Mouse (Mus musculus) small intestine, adult 10 weeks (tissue): ENCODE measurements around the gene AY761184. TPM values are rescaled to one million over a fixed set of nuclear protein-coding genes. Genes with fewer than 3 reads are reported as not detected.

ENCODE experiments used
- polyA plus RNA-seq: library from polyadenylated mRNA; stranded (reverse); fragments of 350-450 nt; fragmentation: Illumina TruSeq; extraction: RNeasy Lipid Tissue Mini Kit (QIAGEN cat#74804); gene quantifications from one replicate; pipeline ENCODE4 v1.2.3, GENCODE M21; 2014; ENCODE audit warnings: low replicate concordance

Gene AY761184
- polyA plus RNA-seq, result 296 TPM

GRCm38 (mm10) chr8:21703545-21703944 lies at the start of gene AY761184:
Gene AY761184, minus strand, starts transcription at chr8:21703645.

GRCm38 (mm10) chr8:21665497-21665896 lies 37.9 kb downstream of the AY761184 start, which contains the start of gene Defa34:
Gene Defa34, plus strand, starts transcription at chr8:21665797.

GRCm38 (mm10) chr8:21655480-21655879 lies 48.0 kb downstream of the AY761184 start, which contains the start of gene Defa17:
Gene Defa17, plus strand, starts transcription at chr8:21655780.

Other genes starting within 250 kb of the AY761184 start
- gene Gm7849, start 247.1 kb downstream of the AY761184 start, polyA plus RNA-seq, result not detected
- gene Defa20, start 194.4 kb downstream of the AY761184 start, polyA plus RNA-seq, result 5.3 TPM
- 5.3 TPM for gene Defa32, start 174.6 kb downstream of the AY761184 start, polyA plus RNA-seq
- 2,479 TPM for gene Defa37, start 138.3 kb downstream of the AY761184 start, polyA plus RNA-seq
- gene Defa28, start 120.6 kb downstream of the AY761184 start, polyA plus RNA-seq, result not detected
- 425 TPM for gene Gm7861, start 109.1 kb downstream of the AY761184 start, polyA plus RNA-seq
- gene Defa26, start 85.5 kb downstream of the AY761184 start, polyA plus RNA-seq, result 232 TPM
- gene Defa17, start 47.9 kb downstream of the AY761184 start, polyA plus RNA-seq, result 6,963 TPM
- gene Defa34, start 37.8 kb downstream of the AY761184 start, polyA plus RNA-seq, result 146 TPM
- 1,739 TPM for gene Defa24, start 30.8 kb upstream of the AY761184 start, polyA plus RNA-seq
- gene Defb50, start 119.9 kb upstream of the AY761184 start, polyA plus RNA-seq, result not detected
- gene Defb2, start 136.3 kb upstream of the AY761184 start, polyA plus RNA-seq, result not detected
- not detected for gene Defb10, start 155.3 kb upstream of the AY761184 start, polyA plus RNA-seq
- gene Defb9, start 181.8 kb upstream of the AY761184 start, polyA plus RNA-seq, result not detected
- gene Defb11, start 202.8 kb upstream of the AY761184 start, polyA plus RNA-seq, result not detected
- not detected for gene Defb15, start 229.1 kb upstream of the AY761184 start, polyA plus RNA-seq
- not detected for gene Defb35, start 234.7 kb upstream of the AY761184 start, polyA plus RNA-seq
- gene Defb13, start 243.1 kb upstream of the AY761184 start, polyA plus RNA-seq, result not detected